Mouse (Mus musculus) brown adipose tissue, adult 24 weeks (tissue): Measurements from ENCODE around the gene Gnas. TPM values are rescaled to one million over a fixed set of nuclear protein-coding genes. Genes with fewer than 3 reads are reported as not detected.

Experiments
- H3K27ac ChIP-seq: fragments of 200-500 bp; replicated peaks from 2 replicates; pipeline ENCODE4 v1.5.1; 2012; ENCODE audit warnings: low read depth, mild to moderate bottlenecking, low read length
- H3K4me1 ChIP-seq: fragments of 200-500 bp; 2 replicates; pipeline ENCODE4 v1.6.1; 2012; ENCODE audit warnings: low read length, mixed read lengths; ENCODE audit not compliant: control insufficient read depth, insufficient read depth, insufficient read length
- H3K4me3 ChIP-seq: fragments of 200-500 bp; 2 replicates; pipeline ENCODE4 v1.5.1; 2012; ENCODE audit warnings: low read depth, mild to moderate bottlenecking, low read length, moderate library complexity; ENCODE audit not compliant: insufficient read depth
- polyA plus RNA-seq: library from polyadenylated mRNA; stranded (reverse); fragments of >200 nt; gene quantifications from 2 replicates; pipeline ENCODE4 v1.2.4, GENCODE M21; 2012; ENCODE audit not compliant: missing spikeins, insufficient read depth, insufficient read length

Gnas gene
- polyA plus RNA-seq, 1 experiment: 2,899 TPM

- H3K4me3 ChIP-seq: peak overlapping the region; percentile 85
- peaks cover 5% of the 10 kb centered on the region for H3K4me1 ChIP-seq
- peak overlapping the region; percentile 90 for H3K27ac ChIP-seq
Observed at GRCm38 (mm10) chr2:174328926-174329662, 45.0 kb downstream of the Gnas start.

GRCm38 (mm10) chr2:174329663-174330615 lies 45.8 kb downstream of the Gnas start:
- Histone ChIP-seq H3K4me1 (peaks cover 13% of the 10 kb centered on the region), H3K27ac (peak overlapping the region; percentile 90), H3K4me3 (peak overlapping the region; percentile 85)

DNA sequence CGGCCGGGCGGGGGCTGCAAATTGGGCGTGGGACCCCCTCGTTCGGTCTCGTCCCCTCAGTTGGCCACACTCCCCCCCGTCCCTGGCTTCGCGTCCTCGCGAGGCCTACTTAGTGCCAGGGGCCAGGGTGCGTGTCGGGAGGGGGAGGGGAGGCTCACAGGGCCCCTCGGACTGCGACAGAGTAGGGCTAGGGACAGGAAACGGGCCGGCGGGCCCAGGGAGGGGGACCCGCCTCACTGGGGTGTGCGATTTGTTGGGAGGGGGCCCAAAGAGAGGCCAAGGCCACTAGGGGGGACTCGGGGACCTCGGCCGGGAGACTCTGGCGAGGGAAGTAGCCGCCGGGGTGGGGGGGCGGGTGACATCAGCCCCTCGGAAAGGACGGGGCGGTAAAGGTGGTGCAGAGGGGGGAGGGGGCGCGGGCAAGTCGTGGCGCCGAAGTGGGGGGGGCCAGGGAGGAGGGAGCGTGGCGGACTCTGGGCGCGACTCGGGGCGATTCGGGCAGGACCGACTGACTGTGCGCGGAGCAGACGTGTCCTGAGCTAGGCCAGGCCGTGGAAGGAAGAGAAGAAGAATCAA lies 46.6 kb downstream of the Gnas start:
- Histone ChIP-seq H3K4me1 (peaks cover 16% of the 10 kb centered on the region), H3K4me3 (peak overlapping the region; percentile 84), H3K27ac (peak overlapping the region; percentile 90)

DNA sequence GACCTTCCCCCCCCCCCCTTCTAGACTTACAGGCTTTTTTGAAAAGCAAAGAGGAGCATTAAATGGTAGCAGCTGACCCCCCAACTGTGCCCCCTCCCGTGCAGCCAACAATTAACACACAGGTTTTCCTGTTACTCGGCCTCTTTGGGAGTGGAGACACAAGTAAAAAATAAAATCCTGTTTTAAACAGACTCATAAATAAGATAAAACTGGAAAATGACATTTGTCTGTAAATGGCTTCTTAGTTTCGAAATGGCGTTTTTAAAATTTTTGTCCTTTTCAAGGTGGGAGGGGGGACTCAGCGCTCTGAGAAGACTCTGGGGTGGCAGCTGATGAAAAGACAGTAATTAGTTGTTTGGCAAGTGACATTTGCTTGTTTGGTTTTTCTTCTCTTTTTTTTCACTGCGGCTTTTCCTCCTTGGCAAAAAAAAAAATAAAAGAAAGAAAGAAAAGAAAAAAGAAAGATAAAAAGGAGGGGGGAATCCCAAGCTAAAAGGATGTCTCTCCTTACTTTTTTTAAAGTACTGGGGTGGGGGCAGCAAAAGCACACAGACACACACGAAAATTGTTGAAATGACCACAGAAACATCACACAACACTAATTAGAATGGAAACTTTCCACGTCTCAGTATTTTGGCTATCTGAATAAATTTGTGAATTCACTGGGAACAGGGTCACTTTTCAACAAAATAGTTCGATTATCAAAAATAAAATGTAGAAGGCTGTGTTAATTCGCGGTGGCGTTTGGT lies 47.3 kb downstream of the Gnas start:
- Histone ChIP-seq H3K4me1 (peaks cover 19% of the 10 kb centered on the region), H3K4me3 (peak overlapping the region; percentile 64), H3K27ac (peak overlapping the region; percentile 84)

DNA sequence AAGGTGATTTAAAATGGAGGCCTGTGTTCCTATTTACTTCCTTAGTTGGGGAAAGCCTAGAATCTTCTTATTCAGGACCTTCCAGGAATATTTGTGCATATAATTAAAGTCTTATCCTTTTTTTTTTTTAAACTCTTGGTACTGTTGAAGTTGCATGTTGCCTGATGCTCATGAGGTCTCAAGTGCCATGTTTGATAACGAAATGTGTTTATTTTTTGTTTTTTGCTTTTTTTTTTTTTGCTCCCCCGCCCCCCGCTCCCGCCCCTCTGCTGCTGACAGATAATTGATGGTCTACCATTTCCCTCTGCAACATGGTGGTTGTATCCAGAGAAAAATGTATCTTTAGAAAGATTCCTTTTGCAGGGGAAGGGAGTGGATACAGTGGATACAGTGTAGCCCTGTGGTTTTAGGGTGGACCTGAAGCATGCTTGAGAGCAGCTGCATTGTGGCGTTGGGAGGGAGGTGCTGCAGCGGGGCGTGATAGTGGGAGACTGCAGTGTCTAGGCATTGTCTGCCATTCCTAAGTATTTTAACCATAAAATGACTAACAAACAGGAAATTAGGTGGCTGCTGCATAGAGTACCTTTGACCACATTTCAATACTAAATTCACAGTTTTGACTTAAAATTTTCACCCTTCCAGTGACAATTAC lies 49.2 kb downstream of the Gnas start:
- Histone ChIP-seq H3K4me1 (peaks cover 26% of the 10 kb centered on the region), H3K27ac (peak overlapping the region; percentile 77), H3K4me3 (peak overlapping the region; percentile 53)

DNA sequence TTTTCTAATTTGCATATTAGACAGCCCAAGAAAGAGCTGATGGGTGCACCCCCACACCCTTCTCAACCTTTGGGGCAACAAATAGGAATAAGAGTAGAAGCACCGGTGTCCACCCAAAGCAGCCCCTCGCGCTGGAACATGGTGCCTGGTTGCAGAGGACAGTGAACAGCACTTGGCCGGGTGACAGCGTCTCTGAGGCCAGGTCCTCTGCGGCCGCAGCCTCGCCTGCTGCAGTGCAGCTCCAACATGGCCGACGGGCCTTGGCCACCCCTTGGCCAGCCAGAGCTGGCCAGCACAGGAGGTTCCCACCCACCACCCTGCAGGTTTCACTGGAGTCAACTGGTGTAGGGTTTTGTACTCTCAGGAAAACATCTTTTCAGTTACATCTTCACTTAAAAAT lies 50.3 kb downstream of the Gnas start:
- H3K4me3 ChIP-seq: peak overlapping the region; percentile 52
- peaks cover 31% of the 10 kb centered on the region for H3K4me1 ChIP-seq
- peak overlapping the region; percentile 69 for H3K27ac ChIP-seq

- peak overlapping the region; percentile 16; the same call in 1 of the 2 replicates for H3K4me3 ChIP-seq
- peaks cover 46% of the 10 kb centered on the region for H3K4me1 ChIP-seq
- H3K27ac ChIP-seq: peak overlapping the region; percentile 26; the same call in 1 of the 2 replicates
Observed at GRCm38 (mm10) chr2:174337275-174337674, 53.2 kb downstream of the Gnas start.

DNA sequence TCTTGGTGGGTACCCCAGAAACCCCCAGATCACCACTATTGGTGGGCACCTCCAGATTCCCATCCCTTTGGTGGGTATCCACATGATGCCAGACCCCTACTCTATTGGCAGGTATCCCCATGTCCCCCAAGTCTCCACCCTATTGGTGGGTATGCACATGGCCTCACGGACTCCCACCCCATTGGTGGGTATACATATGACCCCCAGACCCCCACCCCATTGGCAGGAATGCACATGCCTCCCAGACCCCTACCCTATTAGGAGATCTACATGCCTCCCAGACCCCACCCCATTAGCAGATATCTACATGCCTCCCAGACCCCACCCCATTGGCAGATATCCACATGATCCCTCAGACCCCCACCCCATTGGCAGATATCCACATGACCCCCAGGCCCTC lies 55.6 kb downstream of the Gnas start:
- Histone ChIP-seq H3K4me1 (peaks cover 44% of the 10 kb centered on the region), H3K4me3 (no peak overlapping the region), H3K27ac (no peak overlapping the region)

GRCm38 (mm10) chr2:174340229-174340892 lies 56.2 kb downstream of the Gnas start:
- 0 out of 2 replicates have a peak overlapping the region, but pooled peaks have one; percentile 2 for H3K27ac ChIP-seq
- no peak overlapping the region for H3K4me3 ChIP-seq
- H3K4me1 ChIP-seq: peaks cover 45% of the 10 kb centered on the region

DNA sequence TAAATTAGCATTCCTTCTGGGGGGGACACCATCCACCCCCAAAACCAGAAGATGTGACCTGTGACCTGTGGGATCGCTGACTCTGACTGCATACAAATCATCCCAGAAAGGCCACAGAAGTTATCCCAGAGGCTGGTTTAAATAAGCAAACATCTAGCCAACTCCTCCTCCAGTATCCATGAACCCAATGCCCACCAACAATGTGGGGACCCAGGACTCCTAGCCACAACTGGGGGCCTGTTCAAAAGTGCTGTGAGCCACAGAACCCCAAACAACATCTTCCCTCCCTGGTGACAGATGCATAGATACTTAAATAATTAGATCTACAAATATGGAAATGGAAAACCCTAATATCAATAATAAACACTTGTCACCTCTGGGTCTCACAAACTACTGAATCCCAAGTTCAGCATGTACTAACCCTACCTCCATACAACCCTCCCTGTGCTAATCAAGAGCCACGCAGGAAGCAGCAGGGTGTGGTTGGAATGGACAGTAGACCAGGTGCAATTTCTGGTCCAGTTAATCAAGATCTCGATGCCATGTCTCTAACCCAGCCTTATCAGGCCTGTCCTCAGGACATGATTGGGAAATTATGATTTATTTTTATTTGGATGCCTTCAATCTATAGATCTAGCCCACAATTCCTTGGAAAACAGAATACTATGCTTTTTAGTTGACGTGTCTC lies 56.9 kb downstream of the Gnas start:
- H3K27ac ChIP-seq: peak overlapping the region; percentile 2; the same call in 1 of the 2 replicates
- no peak overlapping the region for H3K4me3 ChIP-seq
- H3K4me1 ChIP-seq: peaks cover 48% of the 10 kb centered on the region

DNA sequence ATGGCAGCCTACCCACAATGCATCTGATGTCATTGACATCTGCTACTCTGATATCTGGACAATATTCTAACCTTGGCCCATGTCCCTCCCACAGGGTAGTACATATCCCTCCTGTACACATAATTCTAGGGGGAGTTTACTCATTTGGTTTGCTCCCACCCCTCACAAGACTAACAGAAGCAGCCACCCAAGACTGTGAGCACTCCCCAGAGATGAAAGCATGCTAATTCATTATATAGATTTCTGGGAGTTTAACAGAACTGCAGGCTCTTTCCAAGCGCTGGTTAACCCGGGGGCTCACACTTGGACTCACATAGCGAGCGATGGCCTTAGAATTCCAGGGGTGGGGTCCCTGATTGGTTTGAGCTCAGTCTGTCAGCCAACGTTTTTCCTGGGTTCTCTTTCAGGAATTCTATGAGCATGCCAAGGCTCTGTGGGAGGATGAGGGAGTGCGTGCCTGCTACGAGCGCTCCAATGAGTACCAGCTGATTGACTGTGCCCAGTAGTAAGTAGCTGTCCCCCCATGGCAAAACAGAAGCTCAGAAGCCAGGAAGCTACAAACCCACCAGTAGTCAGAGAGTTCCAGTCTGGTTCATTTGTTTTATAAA lies 58.8 kb downstream of the Gnas start:
- Histone ChIP-seq H3K4me1 (peaks cover 38% of the 10 kb centered on the region), H3K27ac (peak overlapping the region; percentile 78), H3K4me3 (no peak overlapping the region; the same call in 1 of the 2 replicates)

- peaks cover 38% of the 10 kb centered on the region for H3K4me1 ChIP-seq
- H3K4me3 ChIP-seq: peak overlapping the region; percentile 29
- peak overlapping the region; percentile 89 for H3K27ac ChIP-seq
Observed at GRCm38 (mm10) chr2:174343566-174343965, 59.4 kb downstream of the Gnas start.
